8 mouse cellular contexts compared by ENCODE assay signal in the genomic region with DNA sequence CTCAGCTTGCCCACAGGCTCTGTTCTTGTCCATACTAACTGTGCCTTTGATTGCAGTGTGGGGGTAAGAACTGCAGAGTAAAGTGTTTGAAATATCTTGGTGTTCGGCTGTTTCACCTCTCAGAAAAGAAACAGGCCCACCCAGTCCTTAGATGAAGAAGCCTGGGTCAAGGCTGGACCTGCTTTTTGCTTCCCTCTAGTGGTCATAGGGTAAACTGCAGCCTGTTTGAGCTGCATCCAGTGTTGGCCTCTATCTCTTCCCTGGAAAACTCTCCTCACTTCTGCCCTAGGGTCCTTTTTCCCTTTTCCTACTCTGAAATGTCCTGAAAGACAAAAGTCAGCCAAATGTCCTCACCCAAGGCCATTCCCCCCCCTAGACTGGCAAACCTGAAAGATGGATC. TPM values are rescaled to one million over a fixed set of nuclear protein-coding genes. Genes with fewer than 3 reads are reported as not detected.
DNase-seq lines count a peak whose midpoint lies in the region; ATAC-seq lines count a peak whose summit lies in the region.

No protein-coding gene starts in this region.

- peaks cover 12% of the 10 kb centered on the region for H3K27me3 ChIP-seq in hindbrain, embryonic 14.5 days (ENCODE audit: control insufficient read depth, insufficient read depth, low read length)
- peaks cover 6% of the 10 kb centered on the region for H3K27me3 ChIP-seq in hindbrain, embryonic 16.5 days (replicated peaks; ENCODE audit: control insufficient read depth, insufficient read depth, low read length)

- 33% methylated on average over 1 of the region's 1 CpGs for WGBS in hindbrain, embryonic 14.5 days
- 20% methylated on average over 1 of the region's 1 CpGs for WGBS in hindbrain, embryonic 16.5 days

- peak; percentile 75 for DNase-seq in hindbrain, embryonic 14.5 days (ENCODE audit: low spot score)
- DNase-seq in thymus, postnatal 0 days (ENCODE audit: low spot score) = peak; percentile 35
- DNase-seq in thymus, adult 18-20 months = no peak
- DNase-seq in c-Kit-negative CD71-positive TER-119-positive erythroid progenitor cells, embryonic 14.5 days (ENCODE audit: low read depth, low spot score) = peak; percentile 37

- no peak overlapping the region for H3K9ac ChIP-seq in hindbrain, embryonic 14.5 days
- H3K9ac ChIP-seq in hindbrain, embryonic 16.5 days (ENCODE audit: low read depth, low read length) = no peak overlapping the region

- no peak for ATAC-seq in hindbrain, embryonic 14.5 days (ENCODE audit: low FRiP score)
- no peak for ATAC-seq in hindbrain, embryonic 16.5 days
- ATAC-seq in granulocyte monocyte progenitor cell, adult 5-6 weeks (replicated peaks; ENCODE audit: poor library complexity, severe bottlenecking) = peak; percentile 50
- ATAC-seq in megakaryocyte-erythroid progenitor cell, adult 5-6 weeks (replicated peaks; ENCODE audit: low FRiP score, low TSS enrichment, poor library complexity, severe bottlenecking) = 0 out of 2 replicates have a peak, but pooled peaks have one; percentile 47
- ATAC-seq in inflammation-experienced regulatory T-cells, adult 6 months = no peak

- H3K36me3 ChIP-seq in hindbrain, embryonic 14.5 days (replicated peaks; ENCODE audit: control insufficient read depth, insufficient read depth) = no peaks in the 10 kb centered on the region
- H3K36me3 ChIP-seq in hindbrain, embryonic 16.5 days (ENCODE audit: control insufficient read depth, insufficient read depth, low read length) = no peaks in the 10 kb centered on the region

- H3K4me2 ChIP-seq in hindbrain, embryonic 14.5 days (replicated peaks) = no peak overlapping the region
- no peak overlapping the region for H3K4me2 ChIP-seq in hindbrain, embryonic 16.5 days (ENCODE audit: low read length)

- H3K27ac ChIP-seq in hindbrain, embryonic 14.5 days = no peak overlapping the region
- no peak overlapping the region for H3K27ac ChIP-seq in hindbrain, embryonic 16.5 days (ENCODE audit: low read depth, low read length)

- H3K4me1 ChIP-seq in hindbrain, embryonic 14.5 days (replicated peaks; ENCODE audit: control insufficient read depth, insufficient read depth, low read length) = peaks cover 7% of the 10 kb centered on the region; the same call in 1 of the 2 replicates
- peaks cover 4% of the 10 kb centered on the region; the same call in 1 of the 2 replicates for H3K4me1 ChIP-seq in hindbrain, embryonic 16.5 days (ENCODE audit: control insufficient read depth, insufficient read depth, low read depth, low read length)

- no peaks in the 10 kb centered on the region for H3K9me3 ChIP-seq in hindbrain, embryonic 14.5 days (ENCODE audit: control insufficient read depth, low read length)
- H3K9me3 ChIP-seq in hindbrain, embryonic 16.5 days (ENCODE audit: control insufficient read depth, low read length) = no peaks in the 10 kb centered on the region

- H3K4me3 ChIP-seq in hindbrain, embryonic 14.5 days (replicated peaks; ENCODE audit: low read length) = no peak overlapping the region
- no peak overlapping the region for H3K4me3 ChIP-seq in hindbrain, embryonic 16.5 days (ENCODE audit: low read length)

RNA-seq across cellular contexts. Expression of gene Ttll11, which starts 28.4 kb away (rescaled TPM):
- polyA plus RNA-seq in hindbrain, embryonic 14.5 days (2014; fragmentation: Nextera tagmentation; extraction: Ambion mirVana) = 6.6 and 7.9 TPM in 2 replicates
- polyA plus RNA-seq in hindbrain, embryonic 16.5 days (2015; fragmentation: Nextera tagmentation; extraction: Ambion mirVana) = 2.6 and 4.7 TPM in 2 replicates
- 0.23 and 0.56 TPM in 2 replicates for polyA plus RNA-seq in thymus, postnatal 0 days (2015; fragmentation: Nextera tagmentation; extraction: Ambion mirVana)
- 0.34 TPM in 1 of 2 replicates, not detected in the other for total RNA-seq in granulocyte monocyte progenitor cell, adult 5-6 weeks (2014; fragmentation: Nextera tagmentation)
- not detected in 2 replicates for total RNA-seq in granulocyte monocyte progenitor cell, adult 5-6 weeks (2017)
- 0.55 TPM in 1 of 2 replicates, not detected in the other for total RNA-seq in megakaryocyte-erythroid progenitor cell, adult 5-6 weeks (2014; fragmentation: Nextera tagmentation)
- total RNA-seq in megakaryocyte-erythroid progenitor cell, adult 5-6 weeks (2017) = 0.15 and 0.23 TPM in 2 replicates
- not detected for polyA plus RNA-seq in inflammation-experienced regulatory T-cells, adult 6 months (2017; shearing (Covaris generic))

RNA-seq across cellular contexts. Expression of gene Ndufa8, which starts 41.1 kb away (rescaled TPM):
- polyA plus RNA-seq in hindbrain, embryonic 14.5 days (2014; fragmentation: Nextera tagmentation; extraction: Ambion mirVana) = 324 and 335 TPM in 2 replicates
- 346 and 375 TPM in 2 replicates for polyA plus RNA-seq in hindbrain, embryonic 16.5 days (2015; fragmentation: Nextera tagmentation; extraction: Ambion mirVana)
- 261 and 272 TPM in 2 replicates for polyA plus RNA-seq in thymus, postnatal 0 days (2015; fragmentation: Nextera tagmentation; extraction: Ambion mirVana)
- 105 and 132 TPM in 2 replicates for total RNA-seq in granulocyte monocyte progenitor cell, adult 5-6 weeks (2014; fragmentation: Nextera tagmentation)
- total RNA-seq in granulocyte monocyte progenitor cell, adult 5-6 weeks (2017) = 38.0 and 58.6 TPM in 2 replicates
- 121 and 160 TPM in 2 replicates for total RNA-seq in megakaryocyte-erythroid progenitor cell, adult 5-6 weeks (2014; fragmentation: Nextera tagmentation)
- 52.5 and 58.2 TPM in 2 replicates for total RNA-seq in megakaryocyte-erythroid progenitor cell, adult 5-6 weeks (2017)
- 100 to 1,000 TPM; 164 to 233 (median 170) TPM for polyA plus RNA-seq in inflammation-experienced regulatory T-cells, adult 6 months (2017; shearing (Covaris generic))

RNA-seq across cellular contexts. Expression of gene Morn5, which starts 41.2 kb away (rescaled TPM):
- polyA plus RNA-seq in hindbrain, embryonic 14.5 days (2014; fragmentation: Nextera tagmentation; extraction: Ambion mirVana) = 3.1 and 4.2 TPM in 2 replicates
- polyA plus RNA-seq in hindbrain, embryonic 16.5 days (2015; fragmentation: Nextera tagmentation; extraction: Ambion mirVana) = 4.1 and 4.6 TPM in 2 replicates
- 0.31 and 0.53 TPM in 2 replicates for polyA plus RNA-seq in thymus, postnatal 0 days (2015; fragmentation: Nextera tagmentation; extraction: Ambion mirVana)
- total RNA-seq in granulocyte monocyte progenitor cell, adult 5-6 weeks (2014; fragmentation: Nextera tagmentation) = not detected in 2 replicates
- total RNA-seq in granulocyte monocyte progenitor cell, adult 5-6 weeks (2017) = 1.5 TPM in 1 of 2 replicates, not detected in the other
- not detected in 2 replicates for total RNA-seq in megakaryocyte-erythroid progenitor cell, adult 5-6 weeks (2014; fragmentation: Nextera tagmentation)
- total RNA-seq in megakaryocyte-erythroid progenitor cell, adult 5-6 weeks (2017) = not detected in 2 replicates
- not detected for polyA plus RNA-seq in inflammation-experienced regulatory T-cells, adult 6 months (2017; shearing (Covaris generic))

Comparison
In these comparisons a context has a peak if more than half of its experiments do, and no peak if none do; other contexts are left out.
1. DNase-seq: peak in hindbrain, embryonic 14.5 days (single experiment), thymus, postnatal 0 days (single experiment) and c-Kit-negative CD71-positive TER-119-positive erythroid progenitor cells, embryonic 14.5 days (single experiment); none in thymus, adult 18-20 months (0 of 2).
2. ATAC-seq: peak in granulocyte monocyte progenitor cell, adult 5-6 weeks (single experiment) and megakaryocyte-erythroid progenitor cell, adult 5-6 weeks (single experiment); none in hindbrain, embryonic 14.5 days (single experiment), hindbrain, embryonic 16.5 days (single experiment) and inflammation-experienced regulatory T-cells, adult 6 months (single experiment).